Mouse (Mus musculus): ENCODE data around the gene Gpatch8.

- no peak for TF ChIP-seq MAFK (IDR thresholded peaks at IDR 0.05; ENCODE audit: borderline replicate concordance, low read depth, low read length)
- TF ChIP-seq CTCF (IDR thresholded peaks at IDR 0.05 in 2 of 3, conservative IDR thresholded peaks at IDR 0.05 in 1 of 3; ENCODE audit: control insufficient read depth in 1 of 3, insufficient read depth in 1 of 3, low read depth in 2 of 3, low read length in 3 of 3, poor library complexity in 1 of 3, severe bottlenecking in 1 of 3), result no peak
- TF ChIP-seq POLR2A (IDR thresholded peaks at IDR 0.05; ENCODE audit: control insufficient read depth in 1 of 2, insufficient read depth in 1 of 2, low read depth in 1 of 2, low read length in 2 of 2, poor library complexity in 1 of 2), result no peak
- TF ChIP-seq HCFC1 (IDR thresholded peaks at IDR 0.05; ENCODE audit: low read depth, low read length), result no peak
- TF ChIP-seq GATA1 (IDR thresholded peaks at IDR 0.05; ENCODE audit: low read depth, low read length), result no peak
- TF ChIP-seq SMC3 (IDR thresholded peaks at IDR 0.05; ENCODE audit: low read depth, low read length), result no peak
- no peak for TF ChIP-seq SIN3A (IDR thresholded peaks at IDR 0.05; ENCODE audit: low read length)
- TF ChIP-seq ZKSCAN1 (IDR thresholded peaks at IDR 0.05; ENCODE audit: low read depth, low read length), result no peak
- TF ChIP-seq EP300 (IDR thresholded peaks at IDR 0.05; ENCODE audit: low read depth in 1 of 2, low read length in 2 of 2), result no peak
- TF ChIP-seq ZMIZ1 (IDR thresholded peaks at IDR 0.05; ENCODE audit: low read depth, low read length), result no peak
- TF ChIP-seq CHD1 (IDR thresholded peaks at IDR 0.05; ENCODE audit: low read depth, low read length), result no peak
- TF ChIP-seq MAX (IDR thresholded peaks at IDR 0.05; ENCODE audit: low read length), result no peak
- no peak for TF ChIP-seq MYC (IDR thresholded peaks at IDR 0.05; ENCODE audit: low read depth, low read length)
- TF ChIP-seq POLR2AphosphoS2 (IDR thresholded peaks at IDR 0.05; ENCODE audit: low read length), result no peak
Measured at GRCm38 (mm10) chr11:102480111-102480510, 76.1 kb downstream of the Gpatch8 start.
